Mouse (Mus musculus) 3T3-L1 (cell line): ENCODE results near the gene Haao.

Source experiments
- DNase-seq: peaks from one replicate; pipeline ENCODE4 v3.0.0-alpha.2; 2015; ENCODE audit warnings: low read depth, low spot score

Gene Haao

GRCm38 (mm10) chr17:83847815-83848214 lies at the start of gene Haao:
Haao (minus strand) TSS chr17:83847963.
- DNase-seq, result no peak

- no peak for DNase-seq
These were observed 49.6 kb upstream of the Haao start for GRCm38 (mm10) chr17:83897361-83897799.

GRCm38 (mm10) chr17:83896723-83897122 lies 49.0 kb upstream of the Haao start:
- peak; percentile 65 for DNase-seq

- peak; percentile 39 for DNase-seq
These were observed 47.6 kb upstream of the Haao start for GRCm38 (mm10) chr17:83895321-83895770.

GRCm38 (mm10) chr17:83893134-83893533 lies 45.4 kb upstream of the Haao start:
- peak; percentile 45 for DNase-seq

GRCm38 (mm10) chr17:83891864-83892263 lies 44.1 kb upstream of the Haao start:
- DNase-seq, result no peak

- DNase-seq, result no peak
These were observed 42.6 kb upstream of the Haao start for GRCm38 (mm10) chr17:83890373-83890696.

- DNase-seq, result peak; percentile 83
These were observed 42.1 kb upstream of the Haao start for GRCm38 (mm10) chr17:83889691-83890372.

GRCm38 (mm10) chr17:83889329-83889690 lies 41.5 kb upstream of the Haao start:
- DNase-seq, result no peak

GRCm38 (mm10) chr17:83887241-83887640 lies 39.5 kb upstream of the Haao start:
- DNase-seq, result no peak

GRCm38 (mm10) chr17:83886395-83886794 lies 38.6 kb upstream of the Haao start:
- no peak for DNase-seq

- DNase-seq, result peak; percentile 64
These were observed 38.0 kb upstream of the Haao start for GRCm38 (mm10) chr17:83885750-83886149.

GRCm38 (mm10) chr17:83885021-83885582 lies 37.3 kb upstream of the Haao start:
- peak; percentile 96 for DNase-seq

- DNase-seq, result peak; percentile 75
These were observed 35.0 kb upstream of the Haao start for GRCm38 (mm10) chr17:83882788-83883187.

- no peak for DNase-seq
These were observed 33.3 kb upstream of the Haao start for GRCm38 (mm10) chr17:83881071-83881470.

GRCm38 (mm10) chr17:83880174-83880710 lies 32.5 kb upstream of the Haao start:
- no peak for DNase-seq

- DNase-seq, result peak; percentile 45
These were observed 31.9 kb upstream of the Haao start for GRCm38 (mm10) chr17:83879631-83880030.

- no peak for DNase-seq
These were observed 26.8 kb upstream of the Haao start for GRCm38 (mm10) chr17:83874610-83875009.

GRCm38 (mm10) chr17:83873363-83874141 lies 25.8 kb upstream of the Haao start:
- peak; percentile 46 for DNase-seq

GRCm38 (mm10) chr17:83872806-83873348 lies 25.1 kb upstream of the Haao start:
- peak; percentile 95 for DNase-seq

GRCm38 (mm10) chr17:83871354-83871753 lies 23.6 kb upstream of the Haao start:
- no peak for DNase-seq

- no peak for DNase-seq
These were observed 22.6 kb upstream of the Haao start for GRCm38 (mm10) chr17:83870385-83870784.
